Mouse (Mus musculus) G1E (cell line): ENCODE measurements around the gene Vps33b.

Experiments
- CTCF ChIP-seq: IDR thresholded peaks from 2 replicates; pipeline ENCODE4 v1.5.1; 2012; ENCODE audit warnings: low read depth, low read length, inconsistent platforms, mixed read lengths
- GATA1 ChIP-seq: IDR thresholded peaks from 2 replicates; pipeline ENCODE4 v1.6.1; 2012; ENCODE audit warnings: borderline replicate concordance, low read length, inconsistent platforms, mixed read lengths
- POLR2AphosphoS5 ChIP-seq: IDR thresholded peaks from 2 replicates; pipeline ENCODE4 v1.6.1; 2012; ENCODE audit warnings: low read depth, low read length, inconsistent platforms; ENCODE audit not compliant: insufficient replicate concordance
- TAL1 ChIP-seq: conservative IDR thresholded peaks from 2 replicates; pipeline ENCODE4 v1.6.1; 2012; ENCODE audit warnings: low read depth, low read length, inconsistent platforms, mixed read lengths

- TF ChIP-seq CTCF, result no peak
- TF ChIP-seq GATA1, result no peak
- no peak for TF ChIP-seq TAL1
- TF ChIP-seq POLR2AphosphoS5, result no peak
Measured at GRCm38 (mm10) chr7:80330278-80330677, 60.8 kb downstream of the Vps33b start.
